Mouse (Mus musculus) embryonic fibroblast, embryonic 13.5 days (primary cell): ENCODE measurements around the gene H6pd.

Source experiments
- CTCF ChIP-seq: IDR thresholded peaks from 2 replicates; pipeline ENCODE4 v1.5.1; 2011; ENCODE audit warnings: mild to moderate bottlenecking, control low read depth, low read length, moderate library complexity, borderline replicate concordance; ENCODE audit not compliant: insufficient read depth
- POLR2A ChIP-seq: IDR thresholded peaks from 2 replicates; pipeline ENCODE4 v1.6.1; 2011; ENCODE audit warnings: low read depth, mild to moderate bottlenecking, control low read depth, low read length, moderate library complexity

- TF ChIP-seq CTCF (no peak), POLR2A (no peak)
Observed at GRCm38 (mm10) chr4:149964285-149964684, 44.5 kb downstream of the H6pd start.
